Mouse (Mus musculus) heart, adult 2 months (tissue): ENCODE data around the gene Itpr1. TPM values are rescaled to one million over a fixed set of nuclear protein-coding genes. Genes with fewer than 3 reads are reported as not detected.

ENCODE experiments used
- DNase-seq, 2 experiments: peaks; one replicate each; pipeline ENCODE4 v3.0.0; 2021
- H3K27ac ChIP-seq: fragments of 200-600 bp; 2 replicates; pipeline ENCODE4 v1.8.1; 2022
- H3K27me3 ChIP-seq: fragments of 200-500 bp; 2 replicates; pipeline ENCODE4 v1.6.1; 2012; ENCODE audit warnings: mild to moderate bottlenecking, low read length, inconsistent platforms, mixed read lengths; ENCODE audit not compliant: control insufficient read depth, insufficient read depth
- H3K36me3 ChIP-seq: fragments of 200-500 bp; 2 replicates; pipeline ENCODE4 v1.6.1; 2012; ENCODE audit warnings: low read length, inconsistent platforms; ENCODE audit not compliant: control insufficient read depth, insufficient read depth
- H3K4me1 ChIP-seq: fragments of 200-500 bp; 2 replicates; pipeline ENCODE4 v1.6.1; 2011; ENCODE audit warnings: low read length; ENCODE audit not compliant: control insufficient read depth, insufficient read depth
- H3K4me3 ChIP-seq: fragments of 200-600 bp; 2 replicates; pipeline ENCODE4 v1.8.1; 2022
- H3K79me2 ChIP-seq: fragments of 200-500 bp; replicated peaks from 2 replicates; pipeline ENCODE4 v1.6.1; 2012; ENCODE audit warnings: mild to moderate bottlenecking, inconsistent platforms, low read length, moderate library complexity, mixed read lengths; ENCODE audit not compliant: control insufficient read depth, insufficient read depth
- H3K9ac ChIP-seq: fragments of 200-500 bp; 2 replicates; pipeline ENCODE4 v1.6.1; 2012; ENCODE audit warnings: low read depth, mild to moderate bottlenecking, control low read depth, inconsistent platforms, low read length, mixed read lengths
- CTCF ChIP-seq: fragments of 200-600 bp; IDR thresholded peaks from 2 replicates; pipeline ENCODE4 v1.8.1; 2022; ENCODE audit warnings: antibody characterized with exemption, mild to moderate bottlenecking, moderate library complexity
- EP300 ChIP-seq: fragments of 200-500 bp; IDR thresholded peaks from 2 replicates; pipeline ENCODE4 v1.6.1; 2011; ENCODE audit warnings: low read depth, low read length, control low read depth; ENCODE audit not compliant: insufficient read depth
- POLR2A ChIP-seq: fragments of 200-500 bp; IDR thresholded peaks from 2 replicates; pipeline ENCODE4 v1.6.1; 2011; ENCODE audit warnings: mild to moderate bottlenecking, low read depth, low read length, control low read depth; ENCODE audit not compliant: insufficient read depth
- WGBS: fragments of 180-500 bp; shearing (Covaris S2); methylation state at CpG from one replicate; pipeline ENCODE4 v1.1.7; 2018; 5-methylcytosine and 5-hydroxymethylcytosine counted together
- intact Hi-C: fragments of 180-260 bp; cut with DNase I; formaldehyde crosslinking; loops from one replicate; pipeline ENCODE4 v1.15.1; 2025
- polyA plus RNA-seq: library from polyadenylated mRNA; depleted of rRNA; stranded (reverse); fragments of >200 nt; gene quantifications from 2 replicates; pipeline ENCODE4 v1.2.3, GENCODE M21; 2012
- total RNA-seq, 2 experiments: library from RNA; stranded (reverse); gene quantifications; 2 replicates each; pipeline ENCODE4 v1.2.3; 2021

Gene Itpr1
- total and polyA plus RNA-seq, 3 experiments, result 14.0 to 47.6 (median 37.9) TPM

GRCm38 (mm10) chr6:108252565-108253360 lies 39.9 kb downstream of the Itpr1 start:
- 70% methylated on average over 13 of the region's 13 CpGs for WGBS
- peak in 1 of 2 experiments; percentile 30 for DNase-seq
- TF ChIP-seq POLR2A, result no peak
- TF ChIP-seq CTCF, result no peak

GRCm38 (mm10) chr6:108254132-108255064 lies 41.5 kb downstream of the Itpr1 start:
- peaks cover 33% of the 10 kb centered on the region for H3K36me3 ChIP-seq
- no peak overlapping the region for H3K9ac ChIP-seq
- DNase-seq, result peak in 1 of 2 experiments; percentile 31
- H3K27me3 ChIP-seq, result no peaks in the 10 kb centered on the region
- peaks cover 24% of the 10 kb centered on the region for H3K4me1 ChIP-seq
- intact Hi-C loops, result no loop called here
- TF ChIP-seq EP300 (no peak), CTCF (no peak), POLR2A (no peak)
- no peak overlapping the region for H3K4me3 ChIP-seq
- peaks cover 3% of the 10 kb centered on the region for H3K79me2 ChIP-seq
- WGBS, result 61% methylated on average over 9 of the region's 9 CpGs
- H3K27ac ChIP-seq, result peak overlapping the region; percentile 55

More at GRCm38 (mm10) chr6:108252565-108253360, 39.9 kb downstream of the Itpr1 start:
- Histone ChIP-seq H3K36me3 (peaks cover 43% of the 10 kb centered on the region), H3K9ac (no peak overlapping the region), H3K79me2 (peaks cover 4% of the 10 kb centered on the region), H3K27ac (no peak overlapping the region), H3K4me1 (peaks cover 36% of the 10 kb centered on the region), H3K4me3 (no peak overlapping the region), H3K27me3 (no peaks in the 10 kb centered on the region)
- intact Hi-C loops, result no loop called here

GRCm38 (mm10) chr6:108255880-108256279 lies 43.0 kb downstream of the Itpr1 start:
- peaks cover 4% of the 10 kb centered on the region for H3K79me2 ChIP-seq
- 50% methylated on average over 4 of the region's 4 CpGs for WGBS
- H3K27ac ChIP-seq, result peak overlapping the region; percentile 8; the same call in 1 of the 2 replicates
- no peak overlapping the region for H3K4me3 ChIP-seq
- intact Hi-C loops, result no loop called here
- no peak overlapping the region for H3K9ac ChIP-seq
- no peak for DNase-seq
- TF ChIP-seq CTCF, result no peak
- no peak for TF ChIP-seq EP300
- TF ChIP-seq POLR2A, result no peak
- peaks cover 18% of the 10 kb centered on the region for H3K4me1 ChIP-seq
- peaks cover 25% of the 10 kb centered on the region for H3K36me3 ChIP-seq
- H3K27me3 ChIP-seq, result no peaks in the 10 kb centered on the region

GRCm38 (mm10) chr6:108257225-108257624 lies 44.3 kb downstream of the Itpr1 start:
- Histone ChIP-seq H3K4me3 (no peak overlapping the region), H3K36me3 (peaks cover 21% of the 10 kb centered on the region), H3K79me2 (peaks cover 4% of the 10 kb centered on the region), H3K9ac (no peak overlapping the region), H3K4me1 (peaks cover 13% of the 10 kb centered on the region), H3K27ac (no peak overlapping the region), H3K27me3 (no peaks in the 10 kb centered on the region)
- intact Hi-C loops, result no loop called here
- 90% methylated on average over 3 of the region's 3 CpGs for WGBS
- DNase-seq, result no peak
- TF ChIP-seq POLR2A (no peak), CTCF (no peak), EP300 (no peak)

- Histone ChIP-seq H3K4me1 (peaks cover 11% of the 10 kb centered on the region), H3K4me3 (no peak overlapping the region), H3K27ac (no peak overlapping the region), H3K79me2 (peaks cover 4% of the 10 kb centered on the region), H3K27me3 (no peaks in the 10 kb centered on the region), H3K36me3 (peaks cover 23% of the 10 kb centered on the region), H3K9ac (no peak overlapping the region)
- intact Hi-C loops, result no loop called here
- TF ChIP-seq EP300 (no peak), CTCF (no peak), POLR2A (no peak)
- 51% methylated on average over 2 of the region's 2 CpGs for WGBS
- no peak for DNase-seq
Observed at GRCm38 (mm10) chr6:108258631-108259030, 45.7 kb downstream of the Itpr1 start.

- WGBS, result 50% methylated on average over 2 of the region's 2 CpGs
- no peak overlapping the region for H3K27ac ChIP-seq
- peaks cover 14% of the 10 kb centered on the region for H3K4me1 ChIP-seq
Observed at GRCm38 (mm10) chr6:108259671-108260070, 46.8 kb downstream of the Itpr1 start.

More at GRCm38 (mm10) chr6:108259671-108260070, 46.8 kb downstream of the Itpr1 start:
- no peak for DNase-seq
- Histone ChIP-seq H3K79me2 (peaks cover 3% of the 10 kb centered on the region), H3K9ac (no peak overlapping the region), H3K36me3 (peaks cover 23% of the 10 kb centered on the region), H3K27me3 (no peaks in the 10 kb centered on the region), H3K4me3 (no peak overlapping the region)
- TF ChIP-seq CTCF, result no peak
- no peak for TF ChIP-seq EP300
- no peak for TF ChIP-seq POLR2A
- intact Hi-C loops, result no loop called here
